Mouse (Mus musculus) thymus, adult 2 months (tissue): Measurements from ENCODE around the gene Cox17.

Experiments
- CTCF ChIP-seq: fragments of 200-500 bp; IDR thresholded peaks from 2 replicates; pipeline ENCODE4 v1.5.1; 2012; ENCODE audit warnings: mild to moderate bottlenecking, control low read depth, low read length, moderate library complexity, borderline replicate concordance; ENCODE audit not compliant: control insufficient read depth, poor library complexity, insufficient read depth; ENCODE audit errors: extremely low read depth
- POLR2A ChIP-seq: fragments of 200-500 bp; IDR thresholded peaks from 2 replicates; pipeline ENCODE4 v1.6.1; 2012; ENCODE audit warnings: mild to moderate bottlenecking, low read length, control low read depth, moderate library complexity; ENCODE audit not compliant: control insufficient read depth, poor library complexity, insufficient read depth; ENCODE audit errors: extremely low read depth

- no peak for TF ChIP-seq POLR2A
- no peak for TF ChIP-seq CTCF
Measured at GRCm38 (mm10) chr16:38348217-38348761, 1.5 kb downstream of the Cox17 start.
